Mouse (Mus musculus) forebrain, postnatal 0 days (tissue): ENCODE measurements around the gene Otog. TPM values are rescaled to one million over a fixed set of nuclear protein-coding genes. Genes with fewer than 3 reads are reported as not detected.

Source experiments
- ATAC-seq: fragments of 200-750 bp; cut with Nextera tagmentation; 2 replicates; pipeline ENCODE4 v1.8.0; 2017; ENCODE audit warnings: mild to moderate bottlenecking, moderate library complexity
- DNase-seq: peaks from one replicate; pipeline ENCODE4 v3.0.0-alpha.2; 2015
- H3K27ac ChIP-seq: fragments of 300-500 bp; sonication (generic); 2 replicates; pipeline ENCODE4 v1.5.1; 2014; ENCODE audit warnings: low read depth, mild to moderate bottlenecking, antibody characterized with exemption, low read length, moderate library complexity, mixed read lengths
- H3K27me3 ChIP-seq: fragments of 300-500 bp; sonication (generic); 2 replicates; pipeline ENCODE4 v1.6.1; 2014; ENCODE audit warnings: mild to moderate bottlenecking, low read length, mixed read lengths; ENCODE audit not compliant: insufficient read depth
- H3K36me3 ChIP-seq: fragments of 300-500 bp; sonication (generic); 2 replicates; pipeline ENCODE4 v1.6.1; 2014; ENCODE audit warnings: mild to moderate bottlenecking, moderate library complexity; ENCODE audit not compliant: insufficient read depth
- H3K4me1 ChIP-seq: fragments of 300-500 bp; sonication (generic); 2 replicates; pipeline ENCODE4 v1.6.1; 2014; ENCODE audit warnings: antibody characterized with exemption; ENCODE audit not compliant: insufficient read depth
- H3K4me2 ChIP-seq: fragments of 300-500 bp; sonication (generic); 2 replicates; pipeline ENCODE4 v1.6.1; 2014; ENCODE audit warnings: low read depth, mild to moderate bottlenecking, moderate library complexity
- H3K4me3 ChIP-seq: fragments of 300-500 bp; sonication (generic); 2 replicates; pipeline ENCODE4 v1.5.1; 2014; ENCODE audit warnings: low read depth, low read length, mixed read lengths
- H3K9ac ChIP-seq: fragments of 300-500 bp; sonication (generic); 2 replicates; pipeline ENCODE4 v1.6.1; 2014; ENCODE audit warnings: mild to moderate bottlenecking
- H3K9me3 ChIP-seq: fragments of 300-500 bp; sonication (generic); 2 replicates; pipeline ENCODE4 v1.6.1; 2016; ENCODE audit warnings: low read length
- CTCF ChIP-seq: sonication (generic); IDR thresholded peaks from 2 replicates; pipeline ENCODE4 v1.5.1; 2016; ENCODE audit warnings: antibody characterized with exemption, control low read depth, low read depth
- WGBS: fragments of 180-500 bp; shearing (Covaris S2); extraction: QIAGEN DNeasy Blood & Tissue Kit; methylation state at CpG from one replicate; pipeline ENCODE4 v1.1.7; 2014; 5-methylcytosine and 5-hydroxymethylcytosine counted together
- polyA plus RNA-seq: library from polyadenylated mRNA; unstranded; fragments of >200 nt; fragmentation: Nextera tagmentation; extraction: Ambion mirVana; gene quantifications from 2 replicates; pipeline ENCODE4 v1.2.1, GENCODE M21; 2015
- total RNA-seq: library from RNA; depleted of rRNA; stranded (reverse); fragments of >200 nt; gene quantifications from 2 replicates; pipeline ENCODE4 v1.2.3, GENCODE M21; 2014; rRNA removed

Gene Otog
- total RNA-seq = 0.08 TPM in 1 of 2 replicates, not detected in the other
- polyA plus RNA-seq = 0.02 and 0.03 TPM in 2 replicates

- Histone ChIP-seq H3K27ac (no peak within 1 kb of the TSS), H3K9me3 (no peaks in the 10 kb centered on the region), H3K9ac (no peak within 1 kb of the TSS), H3K4me1 (peaks cover 7% of the 10 kb centered on the region; the same call in 1 of the 2 replicates), H3K4me3 (no peak within 1 kb of the TSS), H3K4me2 (no peak within 1 kb of the TSS), H3K36me3 (no peaks in the 10 kb centered on the region), H3K27me3 (no peaks in the 10 kb centered on the region)
- WGBS = 22% methylated on average over 2 of the region's 2 CpGs
- DNase-seq (no peak), ATAC-seq (0 out of 2 replicates have a peak, but pooled peaks have one; percentile 28)
- no peak for TF ChIP-seq CTCF
Measured at GRCm38 (mm10) chr7:46240696-46241095, at the start of gene Otog. Otog (plus strand) TSS chr7:46240987.

DNA sequence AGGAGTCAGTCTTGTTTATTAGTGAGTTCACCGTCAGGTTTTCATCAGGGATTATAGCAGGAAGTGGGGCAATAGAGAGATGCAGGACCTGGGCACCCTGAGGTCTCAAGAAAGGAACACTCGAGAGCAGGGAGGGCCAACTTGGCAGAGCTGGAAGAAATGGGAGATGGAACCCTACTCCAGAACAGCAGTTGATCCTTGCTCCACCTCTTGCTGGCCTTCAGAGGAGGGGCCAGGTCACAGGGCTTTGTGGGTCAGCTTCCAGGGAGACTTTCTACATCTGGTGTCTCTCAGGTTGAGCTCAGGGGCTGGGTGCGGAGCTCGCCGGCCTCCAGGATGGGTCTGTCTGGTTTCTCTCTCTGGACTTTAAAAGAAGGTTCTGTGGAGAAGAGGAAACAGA lies 45.4 kb upstream of the Otog start:
- DNase-seq = no peak
- H3K4me1 ChIP-seq = no peaks in the 10 kb centered on the region
- 91% methylated on average over 5 of the region's 5 CpGs for WGBS
- no peak overlapping the region for H3K4me2 ChIP-seq
- TF ChIP-seq CTCF = no peak
- H3K36me3 ChIP-seq = no peaks in the 10 kb centered on the region
- no peak overlapping the region for H3K27ac ChIP-seq
- H3K9me3 ChIP-seq = no peaks in the 10 kb centered on the region
- H3K27me3 ChIP-seq = no peaks in the 10 kb centered on the region
- ATAC-seq = no peak
- no peak overlapping the region for H3K9ac ChIP-seq
- no peak overlapping the region for H3K4me3 ChIP-seq

DNA sequence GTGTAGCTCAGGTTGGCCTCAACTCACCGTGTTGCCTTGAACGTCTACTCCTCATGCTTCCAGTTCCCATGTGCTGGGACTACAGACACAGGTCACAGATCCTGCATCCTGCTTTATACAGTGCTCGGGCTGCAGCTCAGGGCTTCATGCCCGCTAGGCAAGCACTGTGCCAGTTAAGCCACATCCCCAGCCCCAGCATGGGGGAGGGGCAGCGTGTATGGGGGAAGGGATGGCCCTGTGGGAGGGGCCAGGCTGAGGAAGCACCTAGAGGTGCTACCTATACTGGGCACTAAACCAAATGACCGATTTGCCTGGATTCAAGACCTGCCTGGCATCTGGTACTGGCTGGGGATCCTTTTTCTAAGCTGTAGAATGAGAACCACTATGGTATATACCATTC lies 40.8 kb upstream of the Otog start:
- 67% methylated on average over 6 of the region's 6 CpGs for WGBS
- Histone ChIP-seq H3K4me1 (no peaks in the 10 kb centered on the region), H3K4me3 (no peak overlapping the region), H3K36me3 (no peaks in the 10 kb centered on the region), H3K4me2 (no peak overlapping the region), H3K9ac (no peak overlapping the region), H3K27me3 (no peaks in the 10 kb centered on the region), H3K27ac (no peak overlapping the region), H3K9me3 (no peaks in the 10 kb centered on the region)
- DNase-seq (no peak), ATAC-seq (no peak)
- no peak for TF ChIP-seq CTCF

DNA sequence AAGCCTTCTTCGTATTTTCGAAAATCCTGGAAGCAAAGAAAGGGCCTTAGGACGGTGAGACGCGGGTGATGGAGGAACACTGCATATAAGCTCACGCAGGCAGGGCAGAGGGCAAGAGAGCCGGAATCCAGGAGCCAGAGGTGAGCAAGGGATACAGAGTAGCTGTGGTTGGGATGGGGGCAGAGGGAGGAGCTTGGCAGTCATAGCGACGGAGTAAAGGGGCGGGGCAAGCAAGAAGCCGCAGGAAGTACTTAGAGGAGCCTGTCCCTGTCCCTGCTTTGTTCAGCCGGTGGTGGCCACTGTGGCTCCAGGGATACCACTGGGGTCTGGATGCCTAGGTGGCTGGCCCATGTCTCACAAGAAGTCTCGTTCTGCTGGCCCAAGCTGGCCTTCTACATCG lies 39.1 kb upstream of the Otog start:
- ATAC-seq (peak; percentile 60; the same call in 1 of the 2 replicates), DNase-seq (no peak)
- Histone ChIP-seq H3K36me3 (no peaks in the 10 kb centered on the region), H3K4me2 (no peak overlapping the region), H3K27ac (no peak overlapping the region), H3K9me3 (no peaks in the 10 kb centered on the region), H3K4me3 (no peak overlapping the region), H3K4me1 (no peaks in the 10 kb centered on the region), H3K27me3 (no peaks in the 10 kb centered on the region), H3K9ac (no peak overlapping the region)
- WGBS = 12% methylated on average over 14 of the region's 14 CpGs
- TF ChIP-seq CTCF = no peak

GRCm38 (mm10) chr7:46204046-46204471 lies 36.7 kb upstream of the Otog start:
- Histone ChIP-seq H3K4me2 (no peak overlapping the region), H3K9ac (no peak overlapping the region), H3K4me3 (no peak overlapping the region), H3K9me3 (no peaks in the 10 kb centered on the region), H3K36me3 (no peaks in the 10 kb centered on the region), H3K27me3 (no peaks in the 10 kb centered on the region), H3K4me1 (no peaks in the 10 kb centered on the region), H3K27ac (no peak overlapping the region)
- ATAC-seq (peak; percentile 81), DNase-seq (peak; percentile 79)
- peak; percentile 72 for TF ChIP-seq CTCF
- WGBS = 42% methylated on average over 11 of the region's 11 CpGs

- peak; percentile 6; the same call in 1 of the 2 replicates for TF ChIP-seq CTCF
- Histone ChIP-seq H3K27ac (no peak overlapping the region), H3K27me3 (no peaks in the 10 kb centered on the region), H3K4me3 (no peak overlapping the region), H3K36me3 (no peaks in the 10 kb centered on the region), H3K4me2 (no peak overlapping the region), H3K4me1 (no peaks in the 10 kb centered on the region), H3K9ac (no peak overlapping the region), H3K9me3 (no peaks in the 10 kb centered on the region)
- 76% methylated on average over 6 of the region's 6 CpGs for WGBS
- no peak for DNase-seq
- no peak for ATAC-seq
Measured at GRCm38 (mm10) chr7:46204775-46205174, 36.0 kb upstream of the Otog start.

GRCm38 (mm10) chr7:46208131-46208530 lies 32.7 kb upstream of the Otog start:
- Histone ChIP-seq H3K27me3 (no peaks in the 10 kb centered on the region), H3K9ac (no peak overlapping the region), H3K4me3 (no peak overlapping the region), H3K36me3 (no peaks in the 10 kb centered on the region), H3K4me2 (no peak overlapping the region), H3K27ac (no peak overlapping the region), H3K4me1 (no peaks in the 10 kb centered on the region), H3K9me3 (no peaks in the 10 kb centered on the region)
- TF ChIP-seq CTCF = no peak
- DNase-seq (no peak), ATAC-seq (no peak)
- WGBS = 80% methylated on average over 8 of the region's 8 CpGs

DNA sequence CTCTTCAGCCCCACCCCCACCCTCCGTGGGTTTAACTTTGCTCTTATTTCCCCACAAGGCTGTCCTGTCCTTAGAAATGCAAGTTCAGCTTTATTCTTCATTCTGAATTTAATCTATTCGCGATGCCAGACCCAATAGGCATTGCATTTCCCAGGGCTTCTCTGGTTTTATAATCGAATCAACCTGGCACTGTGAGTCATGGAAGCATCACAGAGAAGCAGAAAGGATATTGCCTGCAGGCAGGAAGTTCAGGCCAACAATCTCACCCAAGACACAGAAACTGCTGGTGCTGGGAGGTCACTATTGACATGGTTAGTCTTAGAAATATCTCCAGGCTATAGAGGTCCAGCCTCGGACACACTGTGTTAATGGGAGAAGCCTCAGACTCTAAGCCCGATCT lies 30.5 kb upstream of the Otog start:
- TF ChIP-seq CTCF = no peak
- no peak for ATAC-seq
- Histone ChIP-seq H3K9ac (no peak overlapping the region), H3K27me3 (no peaks in the 10 kb centered on the region), H3K27ac (no peak overlapping the region), H3K36me3 (no peaks in the 10 kb centered on the region), H3K9me3 (no peaks in the 10 kb centered on the region), H3K4me1 (no peaks in the 10 kb centered on the region), H3K4me2 (no peak overlapping the region), H3K4me3 (no peak overlapping the region)
- no peak for DNase-seq
- WGBS = 90% methylated on average over 6 of the region's 6 CpGs
